Mouse (Mus musculus) heart, adult 10 weeks (tissue): ENCODE results near the gene Rad51. TPM values are rescaled to one million over a fixed set of nuclear protein-coding genes. Genes with fewer than 3 reads are reported as not detected.

ENCODE experiments used
- polyA plus RNA-seq: library from polyadenylated mRNA; stranded (reverse); fragments of 350-450 nt; fragmentation: Illumina TruSeq; extraction: RNeasy Lipid Tissue Mini Kit (QIAGEN cat#74804); gene quantifications from one replicate; pipeline ENCODE4 v1.2.3, GENCODE M21; 2014; ENCODE audit warnings: low read depth, low replicate concordance

Gene Rad51
- 0.26 TPM for polyA plus RNA-seq

GRCm38 (mm10) chr2:119112438-119113112 lies at the start of gene Rad51:
Rad51 (plus strand) TSS chr2:119112793.

GRCm38 (mm10) chr2:119156681-119157572 lies 44.3 kb downstream of the Rad51 start, which contains the start of gene Rmdn3:
Rmdn3 (minus strand) TSS chr2:119157034.

GRCm38 (mm10) chr2:119166901-119167865 lies 54.6 kb downstream of the Rad51 start, which contains the start of gene Gchfr:
Gchfr (plus strand) TSS chr2:119167773.

DNA sequence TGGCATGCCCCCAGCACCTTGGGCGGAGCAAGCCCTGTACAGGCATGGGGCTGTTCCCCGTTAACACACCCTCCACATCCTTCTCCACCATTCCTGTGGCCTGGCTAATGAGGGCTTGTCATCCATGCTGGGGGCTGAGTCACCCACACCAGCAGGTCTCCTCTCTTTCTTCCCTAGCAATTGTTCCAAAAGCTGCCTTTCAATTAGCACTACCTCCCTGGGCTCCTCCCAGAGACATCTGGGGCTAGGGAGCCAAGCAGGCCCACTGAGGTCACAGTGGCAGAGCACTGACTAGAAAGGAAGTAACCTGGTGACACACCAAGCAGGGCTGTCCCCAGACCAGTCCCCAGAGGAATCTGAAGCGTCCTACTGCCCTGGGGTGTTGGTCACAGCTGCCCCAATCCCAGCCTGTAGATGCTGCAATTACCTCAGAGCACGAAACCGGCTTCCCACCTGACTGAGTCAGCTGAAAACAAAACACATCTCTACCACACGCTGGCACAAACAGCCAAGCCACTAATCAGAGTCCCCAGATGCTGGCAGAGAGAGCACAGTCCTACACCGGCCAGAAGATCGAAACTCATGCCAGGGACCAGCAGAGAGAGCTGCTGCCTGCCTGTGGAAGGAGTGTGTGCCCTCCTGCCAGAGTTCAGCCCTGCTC lies 61.5 kb downstream of the Rad51 start, which contains the start of gene Gm14137:
TSS of gene Gm14137 (plus strand) at position 519 of the 661 bp plus-strand sequence.

Other genes with a start within 250 kb of the Rad51 start
- 9.3 TPM for gene Bahd1, start 212.4 kb upstream of the Rad51 start, polyA plus RNA-seq
- gene Chst14, start 186.3 kb upstream of the Rad51 start, polyA plus RNA-seq, result 6.8 TPM
- 12.2 TPM for gene Ccdc32, start 83.4 kb upstream of the Rad51 start, polyA plus RNA-seq
- gene Rpusd2, start 78.0 kb upstream of the Rad51 start, polyA plus RNA-seq, result 3.5 TPM
- gene Knl1, start 65.7 kb upstream of the Rad51 start, polyA plus RNA-seq, result 0.08 TPM
- gene Rmdn3, start 44.2 kb downstream of the Rad51 start, polyA plus RNA-seq, result 18.1 TPM
- gene Gchfr, start 55.0 kb downstream of the Rad51 start, polyA plus RNA-seq, result 7.9 TPM
- gene Gm14137, start 61.7 kb downstream of the Rad51 start, polyA plus RNA-seq, result not detected
- 22.6 TPM for gene Zfyve19, start 95.8 kb downstream of the Rad51 start, polyA plus RNA-seq
- 8.7 TPM for gene Dnajc17, start 96.0 kb downstream of the Rad51 start, polyA plus RNA-seq
- not detected for gene Ppp1r14d, start 117.1 kb downstream of the Rad51 start, polyA plus RNA-seq
- not detected for gene Spint1, start 124.6 kb downstream of the Rad51 start, polyA plus RNA-seq
- gene Rhov, start 158.5 kb downstream of the Rad51 start, polyA plus RNA-seq, result not detected
- gene Vps18, start 175.9 kb downstream of the Rad51 start, polyA plus RNA-seq, result 8.4 TPM
- 11.8 TPM for gene Dll4, start 213.0 kb downstream of the Rad51 start, polyA plus RNA-seq
- gene Chac1, start 238.4 kb downstream of the Rad51 start, polyA plus RNA-seq, result 7.1 TPM